Mouse (Mus musculus): ENCODE data around the gene Hoxb4. TPM values are rescaled to one million over a fixed set of nuclear protein-coding genes. Genes with fewer than 3 reads are reported as not detected.

The Hoxb4 gene
- polyA plus RNA-seq, 1 experiment = not detected

GRCm38 (mm10) chr11:96281855-96282570 lies 36.1 kb upstream of the Hoxb4 start, which contains the start of gene Hoxb8:
Gene Hoxb8, plus strand, starts transcription at chr11:96281905.
- TF ChIP-seq GATA1 (IDR thresholded peaks at IDR 0.05; ENCODE audit: low read length) = no peak

- TF ChIP-seq GATA1 (IDR thresholded peaks at IDR 0.05; ENCODE audit: low read length) = no peak
Measured at GRCm38 (mm10) chr11:96282795-96283430, 35.2 kb upstream of the Hoxb4 start.

- TF ChIP-seq GATA1 (IDR thresholded peaks at IDR 0.05; ENCODE audit: low read length) = no peak
Measured at GRCm38 (mm10) chr11:96284041-96284749, 33.9 kb upstream of the Hoxb4 start.

GRCm38 (mm10) chr11:96284774-96285734 lies 33.0 kb upstream of the Hoxb4 start:
- no peak for TF ChIP-seq GATA1 (IDR thresholded peaks at IDR 0.05; ENCODE audit: low read length)

GRCm38 (mm10) chr11:96285771-96286738 lies 32.0 kb upstream of the Hoxb4 start, which contains the start of gene Hoxb7:
Gene Hoxb7, plus strand, starts transcription at chr11:96286623.
- TF ChIP-seq GATA1 (IDR thresholded peaks at IDR 0.05; ENCODE audit: low read length) = no peak

GRCm38 (mm10) chr11:96286739-96287385 lies 31.2 kb upstream of the Hoxb4 start:
- TF ChIP-seq GATA1 (IDR thresholded peaks at IDR 0.05; ENCODE audit: low read length) = no peak

GRCm38 (mm10) chr11:96287411-96287810 lies 30.7 kb upstream of the Hoxb4 start:
- no peak for TF ChIP-seq GATA1 (IDR thresholded peaks at IDR 0.05; ENCODE audit: low read length)

- TF ChIP-seq GATA1 (IDR thresholded peaks at IDR 0.05; ENCODE audit: low read length) = no peak
Measured at GRCm38 (mm10) chr11:96288455-96289221, 29.4 kb upstream of the Hoxb4 start.

GRCm38 (mm10) chr11:96289293-96289692 lies 28.8 kb upstream of the Hoxb4 start:
- TF ChIP-seq GATA1 (IDR thresholded peaks at IDR 0.05; ENCODE audit: low read length) = no peak

- TF ChIP-seq GATA1 (IDR thresholded peaks at IDR 0.05; ENCODE audit: low read length) = no peak
Measured at GRCm38 (mm10) chr11:96289837-96290236, 28.2 kb upstream of the Hoxb4 start.

GRCm38 (mm10) chr11:96290705-96291355 lies 27.2 kb upstream of the Hoxb4 start:
- TF ChIP-seq GATA1 (IDR thresholded peaks at IDR 0.05; ENCODE audit: low read length) = no peak

Measured in G1E-ER4 (cell line).